Mouse (Mus musculus): Measurements from ENCODE around the gene Plekha6.

GRCm38 (mm10) chr1:133182706-133183095 is 18.7 kb downstream of the Plekha6 start:
- TF ChIP-seq CTCF (IDR thresholded peaks at IDR 0.05; ENCODE audit: low read depth, low read length) = no peak
- no peak for TF ChIP-seq GATA1 (IDR thresholded peaks at IDR 0.05; ENCODE audit: borderline replicate concordance, low read length)
- TF ChIP-seq TAL1 (conservative IDR thresholded peaks at IDR 0.05; ENCODE audit: low read depth, low read length) = no peak

Data from G1E (cell line).